ENCODE assay signal across 23 mouse cellular contexts in the genomic region with DNA sequence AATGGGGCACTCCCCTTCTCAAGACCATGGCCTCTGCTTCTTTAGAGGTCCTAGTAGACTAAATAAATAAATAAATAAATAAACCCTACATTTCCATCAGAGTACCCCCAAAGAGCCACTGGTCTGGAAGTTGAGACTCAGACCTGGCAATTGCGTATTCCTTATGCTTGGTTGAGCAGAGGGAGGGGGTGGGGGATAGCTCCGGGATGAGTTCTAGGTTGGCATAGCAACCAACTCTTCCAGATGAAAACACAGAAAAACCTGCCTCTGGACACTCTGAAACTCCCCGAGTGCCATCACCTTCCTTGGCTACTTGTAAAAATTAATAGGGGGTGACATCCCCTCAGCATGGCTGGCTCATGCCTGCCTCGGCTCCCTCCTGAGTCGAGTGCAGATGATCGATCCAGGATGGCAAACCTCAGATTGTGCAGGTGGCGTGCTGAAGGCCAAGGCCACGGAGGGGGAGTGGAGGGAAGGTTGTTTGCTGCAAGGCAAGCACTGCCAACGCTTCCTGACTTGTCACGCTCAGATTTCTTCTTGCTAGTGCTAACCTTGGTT. TPM values are rescaled to one million over a fixed set of nuclear protein-coding genes. Genes with fewer than 3 reads are reported as not detected.
DNase-seq lines count a peak whose midpoint lies in the region; ATAC-seq and TF ChIP-seq lines count a peak whose summit lies in the region.
"Had no signal": no experiment of that assay in that cellular context is flagged by ENCODE, and none has a peak within 500 bp of the region (broad histone marks: within the 10 kb centered on the region; RNA-seq: fewer than 3 reads in every experiment).

No protein-coding gene starts in this region.

- no peak overlapping the region for H3K4me3 ChIP-seq in forebrain, postnatal 0 days (ENCODE audit: low read depth, low read length)
- no peak overlapping the region for H3K4me3 ChIP-seq in forebrain, embryonic 11.5 days (ENCODE audit: low read depth, low read length)
- H3K4me3 ChIP-seq in hindbrain, embryonic 10.5 days, result no peak overlapping the region; the same call in 1 of the 2 replicates
- no peak overlapping the region for H3K4me3 ChIP-seq in midbrain, embryonic 15.5 days
- H3K4me3 ChIP-seq: erythroblast, embryonic 14.5 days; heart, embryonic 12.5 days; limb, embryonic 13.5 days; liver, embryonic 15.5 days had no signal

- WGBS in forebrain, postnatal 0 days, result 41% methylated on average over 10 of the region's 10 CpGs
- 48% methylated on average over 10 of the region's 10 CpGs for WGBS in forebrain, embryonic 11.5 days
- WGBS in hindbrain, embryonic 10.5 days, result 48% methylated on average over 10 of the region's 10 CpGs
- WGBS in midbrain, embryonic 15.5 days, result 26% methylated on average over 10 of the region's 10 CpGs

- peak; percentile 16 for DNase-seq in forebrain, postnatal 0 days
- DNase-seq in forebrain, embryonic 11.5 days (ENCODE audit: low spot score), result no peak
- DNase-seq in MN1 (ENCODE audit: low spot score), result peak; percentile 60
- DNase-seq in hindbrain, embryonic 10.5 days (ENCODE audit: low spot score), result peak; percentile 16
- DNase-seq in heart, postnatal 4 days, result no peak
- DNase-seq: adrenal gland, adult 8-10 months; cerebellum, adult 8-10 months; embryo, embryonic 11 days; kidney, adult 18-20 months; lung, postnatal 14 days; right cerebral cortex, adult 18-20 months; thymus, postnatal 36 days had no signal

- H3K9ac ChIP-seq in forebrain, postnatal 0 days, result no peak overlapping the region
- no peak overlapping the region for H3K9ac ChIP-seq in forebrain, embryonic 11.5 days (ENCODE audit: low read length)
- H3K9ac ChIP-seq in midbrain, embryonic 15.5 days, result no peak overlapping the region
- H3K9ac ChIP-seq: heart, embryonic 12.5 days; limb, embryonic 13.5 days; liver, embryonic 15.5 days had no signal

- no peaks in the 10 kb centered on the region for H3K36me3 ChIP-seq in forebrain, postnatal 0 days (ENCODE audit: insufficient read depth)
- H3K36me3 ChIP-seq in forebrain, embryonic 11.5 days (ENCODE audit: control insufficient read depth, insufficient read depth, low read length), result no peaks in the 10 kb centered on the region
- no peaks in the 10 kb centered on the region for H3K36me3 ChIP-seq in hindbrain, embryonic 10.5 days
- no peaks in the 10 kb centered on the region for H3K36me3 ChIP-seq in midbrain, embryonic 15.5 days (replicated peaks)
- H3K36me3 ChIP-seq: G1E; heart, embryonic 12.5 days; limb, embryonic 13.5 days; liver, embryonic 15.5 days had no signal

- no peak for ATAC-seq in forebrain, postnatal 0 days
- no peak for ATAC-seq in forebrain, embryonic 11.5 days (replicated peaks; ENCODE audit: low FRiP score)
- ATAC-seq in midbrain, embryonic 15.5 days (replicated peaks), result 0 out of 2 replicates have a peak, but pooled peaks have one; percentile 30
- no peak for ATAC-seq in erythroblast, adult 5-6 weeks (replicated peaks; ENCODE audit: low FRiP score, poor library complexity, severe bottlenecking)

- no peak overlapping the region for H3K4me2 ChIP-seq in forebrain, postnatal 0 days (ENCODE audit: low read depth)
- H3K4me2 ChIP-seq in forebrain, embryonic 11.5 days (ENCODE audit: low read depth, low read length, severe bottlenecking), result no peak overlapping the region
- no peak overlapping the region for H3K4me2 ChIP-seq in midbrain, embryonic 15.5 days
- H3K4me2 ChIP-seq: heart, embryonic 12.5 days; limb, embryonic 13.5 days; liver, embryonic 15.5 days had no signal

- no peaks in the 10 kb centered on the region for H3K9me3 ChIP-seq in forebrain, postnatal 0 days (ENCODE audit: low read length)
- H3K9me3 ChIP-seq in forebrain, embryonic 11.5 days (ENCODE audit: control insufficient read depth, low read length), result no peaks in the 10 kb centered on the region
- no peaks in the 10 kb centered on the region for H3K9me3 ChIP-seq in hindbrain, embryonic 10.5 days
- no peaks in the 10 kb centered on the region for H3K9me3 ChIP-seq in midbrain, embryonic 15.5 days
- H3K9me3 ChIP-seq: G1E; limb, embryonic 13.5 days; liver, embryonic 15.5 days had no signal

- H3K27me3 ChIP-seq in forebrain, postnatal 0 days (ENCODE audit: insufficient read depth, low read length), result no peaks in the 10 kb centered on the region
- no peaks in the 10 kb centered on the region for H3K27me3 ChIP-seq in forebrain, embryonic 11.5 days (ENCODE audit: control insufficient read depth, insufficient read depth, low read length)
- H3K27me3 ChIP-seq in hindbrain, embryonic 10.5 days (ENCODE audit: insufficient read depth, poor library complexity, severe bottlenecking), result 0 out of 2 replicates have a peak, but pooled peaks cover 8% of the 10 kb centered on the region
- H3K27me3 ChIP-seq in midbrain, embryonic 15.5 days (replicated peaks), result no peaks in the 10 kb centered on the region
- H3K27me3 ChIP-seq: liver, embryonic 15.5 days had no signal

- 0 out of 2 replicates have a peak, but pooled peaks cover 4% of the 10 kb centered on the region for H3K4me1 ChIP-seq in forebrain, postnatal 0 days (ENCODE audit: insufficient read depth)
- no peaks in the 10 kb centered on the region; the same call in 1 of the 2 replicates for H3K4me1 ChIP-seq in forebrain, embryonic 11.5 days (replicated peaks; ENCODE audit: control insufficient read depth, insufficient read depth, low read length)
- peaks cover 24% of the 10 kb centered on the region for H3K4me1 ChIP-seq in hindbrain, embryonic 10.5 days (replicated peaks)
- peaks cover 14% of the 10 kb centered on the region for H3K4me1 ChIP-seq in midbrain, embryonic 15.5 days
- H3K4me1 ChIP-seq: heart, embryonic 12.5 days; limb, embryonic 13.5 days; liver, embryonic 15.5 days had no signal

- no peak for TF ChIP-seq CTCF in forebrain, postnatal 0 days (IDR thresholded peaks at IDR 0.05; ENCODE audit: low read depth)

- H3K27ac ChIP-seq in forebrain, postnatal 0 days (ENCODE audit: low read depth, low read length), result no peak overlapping the region; the same call in 1 of the 2 replicates
- no peak overlapping the region for H3K27ac ChIP-seq in forebrain, embryonic 11.5 days (ENCODE audit: low read depth, low read length)
- peak overlapping the region; percentile 57 for H3K27ac ChIP-seq in hindbrain, embryonic 10.5 days
- H3K27ac ChIP-seq in midbrain, embryonic 15.5 days, result peak overlapping the region; percentile 18; the same call in 1 of the 2 replicates
- H3K27ac ChIP-seq: limb, embryonic 13.5 days; liver, embryonic 15.5 days had no signal

RNA-seq across cellular contexts. Expression of gene Cda, which starts 12.4 kb away (rescaled TPM):
- 3.6 TPM in 2 replicates for total RNA-seq in forebrain, postnatal 0 days (2014; rRNA removed)
- polyA plus RNA-seq in forebrain, postnatal 0 days (2015; fragmentation: Nextera tagmentation; extraction: Ambion mirVana), result 3.2 and 4.9 TPM in 2 replicates
- polyA plus RNA-seq in forebrain, embryonic 11.5 days (2014; fragmentation: Nextera tagmentation; extraction: Ambion mirVana), result 1.9 and 2.2 TPM in 2 replicates
- 2.2 and 4.1 TPM in 2 replicates for polyA plus RNA-seq in hindbrain, embryonic 10.5 days (2016; fragmentation: Nextera tagmentation; extraction: Ambion mirVana)
- polyA plus RNA-seq in midbrain, embryonic 15.5 days (2015; fragmentation: Nextera tagmentation; extraction: Ambion mirVana), result 4.4 and 4.6 TPM in 2 replicates
- not detected in 2 replicates for total RNA-seq in erythroblast, adult 5-6 weeks (2015; ENCODE audit: low replicate concordance)
- total RNA-seq in erythroblast, adult 5-6 weeks (2017; ENCODE audit: low replicate concordance), result not detected in 2 replicates
- total RNA-seq in heart, postnatal 4 days (2021), result 1 to 10 TPM; 5.9 to 6.9 TPM
- total RNA-seq: G1E; hematopoietic stem cell, adult 5-6 weeks had no signal
- polyA plus RNA-seq: G1E had no signal

RNA-seq across cellular contexts. Expression of gene Fam43b, which starts 16.1 kb away (rescaled TPM):
- total RNA-seq in forebrain, postnatal 0 days (2014; rRNA removed), result 11.9 and 14.7 TPM in 2 replicates
- 18.9 and 22.6 TPM in 2 replicates for polyA plus RNA-seq in forebrain, postnatal 0 days (2015; fragmentation: Nextera tagmentation; extraction: Ambion mirVana)
- not detected in 2 replicates for polyA plus RNA-seq in forebrain, embryonic 11.5 days (2014; fragmentation: Nextera tagmentation; extraction: Ambion mirVana)
- not detected in 2 replicates for polyA plus RNA-seq in hindbrain, embryonic 10.5 days (2016; fragmentation: Nextera tagmentation; extraction: Ambion mirVana)
- polyA plus RNA-seq in midbrain, embryonic 15.5 days (2015; fragmentation: Nextera tagmentation; extraction: Ambion mirVana), result 9.1 and 11.1 TPM in 2 replicates
- not detected in 2 replicates for total RNA-seq in erythroblast, adult 5-6 weeks (2015; ENCODE audit: low replicate concordance)
- not detected in 2 replicates for total RNA-seq in erythroblast, adult 5-6 weeks (2017; ENCODE audit: low replicate concordance)
- total RNA-seq in heart, postnatal 4 days (2021), result not detected
- total RNA-seq: megakaryocyte-erythroid progenitor cell, adult 5-6 weeks had no signal
- polyA plus RNA-seq: erythroblast, embryonic 14.5 days; G1E; gonadal fat pad, adult 2 months; large intestine, adult 2 months; limb, embryonic 13.5 days; liver, embryonic 15.5 days had no signal

RNA-seq across cellular contexts. Expression of gene Pink1, which starts 54.1 kb away (rescaled TPM):
- total RNA-seq in forebrain, postnatal 0 days (2014; rRNA removed), result 224 and 230 TPM in 2 replicates
- polyA plus RNA-seq in forebrain, postnatal 0 days (2015; fragmentation: Nextera tagmentation; extraction: Ambion mirVana), result 152 TPM in 2 replicates
- 19.4 and 21.5 TPM in 2 replicates for polyA plus RNA-seq in forebrain, embryonic 11.5 days (2014; fragmentation: Nextera tagmentation; extraction: Ambion mirVana)
- 35.0 and 52.2 TPM in 2 replicates for polyA plus RNA-seq in hindbrain, embryonic 10.5 days (2016; fragmentation: Nextera tagmentation; extraction: Ambion mirVana)
- 105 and 113 TPM in 2 replicates for polyA plus RNA-seq in midbrain, embryonic 15.5 days (2015; fragmentation: Nextera tagmentation; extraction: Ambion mirVana)
- 52.7 and 58.8 TPM in 2 replicates for total RNA-seq in erythroblast, adult 5-6 weeks (2015; ENCODE audit: low replicate concordance)
- total RNA-seq in erythroblast, adult 5-6 weeks (2017; ENCODE audit: low replicate concordance), result 91.2 and 111 TPM in 2 replicates
- total RNA-seq in heart, postnatal 4 days (2021), result 100 to 1,000 TPM; 163 to 177 TPM

RNA-seq across cellular contexts. Expression of gene Mul1, which starts 54.3 kb away (rescaled TPM):
- total RNA-seq in forebrain, postnatal 0 days (2014; rRNA removed), result 30.1 and 32.4 TPM in 2 replicates
- 13.5 and 19.4 TPM in 2 replicates for polyA plus RNA-seq in forebrain, postnatal 0 days (2015; fragmentation: Nextera tagmentation; extraction: Ambion mirVana)
- polyA plus RNA-seq in forebrain, embryonic 11.5 days (2014; fragmentation: Nextera tagmentation; extraction: Ambion mirVana), result 18.6 and 21.1 TPM in 2 replicates
- 20.2 and 22.6 TPM in 2 replicates for polyA plus RNA-seq in hindbrain, embryonic 10.5 days (2016; fragmentation: Nextera tagmentation; extraction: Ambion mirVana)
- 18.5 and 21.5 TPM in 2 replicates for polyA plus RNA-seq in midbrain, embryonic 15.5 days (2015; fragmentation: Nextera tagmentation; extraction: Ambion mirVana)
- 3.7 and 4.2 TPM in 2 replicates for total RNA-seq in erythroblast, adult 5-6 weeks (2015; ENCODE audit: low replicate concordance)
- 2.0 and 3.8 TPM in 2 replicates for total RNA-seq in erythroblast, adult 5-6 weeks (2017; ENCODE audit: low replicate concordance)
- 10 to 100 TPM; 55.2 to 62.7 TPM for total RNA-seq in heart, postnatal 4 days (2021)

Comparison
In these comparisons a context has a peak if more than half of its experiments do, and no peak if none do; other contexts are left out.
1. DNase-seq: peak in forebrain, postnatal 0 days (single experiment), MN1 (single experiment) and hindbrain, embryonic 10.5 days (single experiment); none in forebrain, embryonic 11.5 days (single experiment) and heart, postnatal 4 days (single experiment).
2. RNA of gene Fam43b, which starts 16.1 kb away (polyA plus RNA-seq): 18.9 to 22.6 TPM in forebrain, postnatal 0 days and 9.1 to 11.1 TPM in midbrain, embryonic 15.5 days; not detected in forebrain, embryonic 11.5 days and not detected in hindbrain, embryonic 10.5 days; every median in the first group is over 10 times any median in the second.
3. H3K27ac ChIP-seq: peak in hindbrain, embryonic 10.5 days (single experiment) and midbrain, embryonic 15.5 days (single experiment); none in forebrain, postnatal 0 days (single experiment) and forebrain, embryonic 11.5 days (single experiment).